Mouse (Mus musculus): ENCODE results near the gene Oasl2. TPM values are rescaled to one million over a fixed set of nuclear protein-coding genes. Genes with fewer than 3 reads are reported as not detected.
A peak's percentile ranks its signal among the peaks of the same experiment; 100 is the strongest.
"Not testable (repeated sequence)": the region's sequence is repeated elsewhere in the genome, so short reads cannot be mapped to it uniquely, and the experiment has no call there.

The Oasl2 gene
- total RNA-seq, 2 experiments from 2014 or later, result 1.0 to 1.5 TPM

DNA sequence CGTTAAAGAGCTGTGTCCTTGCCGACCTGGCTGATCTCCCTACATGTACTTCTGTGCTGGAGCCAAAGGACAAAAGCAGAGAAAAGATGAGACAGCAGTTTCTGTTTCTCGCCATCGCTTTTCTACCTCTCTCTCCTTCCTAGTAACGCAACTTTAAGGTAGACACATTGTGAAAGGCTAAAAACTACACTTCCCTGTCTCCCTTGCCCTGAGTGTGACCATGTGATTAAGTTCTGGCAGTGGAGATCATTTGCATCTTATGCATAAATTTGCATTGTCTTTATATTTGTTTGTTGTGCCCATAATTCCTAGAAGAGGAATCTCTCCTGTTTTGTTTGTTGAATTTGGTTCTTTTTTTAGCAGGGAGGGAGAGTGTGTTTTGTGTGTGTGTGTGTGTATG, 19.1 kb downstream of the Oasl2 start:
- DNase-seq, result no peak

- DNase-seq, result no peak
Measured at GRCm38 (mm10) chr5:114916777-114917176, 20.0 kb downstream of the Oasl2 start.

- DNase-seq, result not testable (repeated sequence)
Measured at GRCm38 (mm10) chr5:114917357-114917756, 20.6 kb downstream of the Oasl2 start.

- no peak for DNase-seq
Measured at GRCm38 (mm10) chr5:114921551-114922365, 25.0 kb downstream of the Oasl2 start.

DNA sequence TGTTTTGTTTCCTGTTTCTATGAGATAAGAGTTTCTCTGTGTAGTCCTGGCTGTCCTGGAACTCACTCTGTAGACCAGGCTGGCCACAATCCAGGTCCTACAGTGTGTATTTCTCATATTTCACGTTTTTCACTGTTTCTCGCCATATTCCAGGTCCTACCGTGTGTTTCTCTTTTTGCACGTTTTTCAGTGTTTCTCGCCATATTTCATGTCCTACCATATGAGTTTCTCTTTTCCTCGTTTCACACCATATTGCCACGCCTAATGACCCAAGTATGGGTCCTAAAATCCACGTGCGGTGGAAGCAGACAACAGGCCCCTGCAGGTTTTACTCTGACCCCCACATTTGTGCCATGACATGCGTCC, 25.6 kb downstream of the Oasl2 start:
- DNase-seq, result no peak

- DNase-seq, result peak; percentile 57
Measured at GRCm38 (mm10) chr5:114922998-114923473, 26.3 kb downstream of the Oasl2 start, which contains the start of gene Oasl1. Oasl1 (plus strand) TSS chr5:114923240.

DNA sequence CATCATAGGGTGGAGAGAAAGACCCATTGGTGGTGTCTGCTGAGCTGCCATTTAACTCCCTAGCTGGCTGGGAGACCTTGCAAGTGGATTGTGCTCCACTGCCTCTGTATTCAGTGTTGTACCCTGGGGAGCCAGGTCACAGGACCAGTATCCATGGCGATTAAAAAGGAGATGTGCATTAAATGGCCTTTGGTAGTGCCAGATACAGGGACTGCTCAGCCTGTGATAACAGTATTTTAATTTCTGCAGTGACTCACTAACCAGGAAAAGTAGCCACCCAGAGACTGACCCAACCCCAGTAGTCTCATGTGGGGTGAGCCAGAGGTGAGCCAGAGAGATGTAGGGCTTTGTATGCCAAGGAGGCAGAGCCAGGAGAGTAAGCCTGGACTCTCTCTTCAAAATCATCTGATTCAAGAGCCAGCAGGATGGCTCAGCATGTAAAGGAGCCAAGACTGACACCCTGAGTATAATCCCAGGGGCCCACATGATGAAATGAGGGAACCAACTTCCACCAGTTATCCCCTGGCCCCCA, 29.5 kb downstream of the Oasl2 start:
- DNase-seq, result no peak

DNA sequence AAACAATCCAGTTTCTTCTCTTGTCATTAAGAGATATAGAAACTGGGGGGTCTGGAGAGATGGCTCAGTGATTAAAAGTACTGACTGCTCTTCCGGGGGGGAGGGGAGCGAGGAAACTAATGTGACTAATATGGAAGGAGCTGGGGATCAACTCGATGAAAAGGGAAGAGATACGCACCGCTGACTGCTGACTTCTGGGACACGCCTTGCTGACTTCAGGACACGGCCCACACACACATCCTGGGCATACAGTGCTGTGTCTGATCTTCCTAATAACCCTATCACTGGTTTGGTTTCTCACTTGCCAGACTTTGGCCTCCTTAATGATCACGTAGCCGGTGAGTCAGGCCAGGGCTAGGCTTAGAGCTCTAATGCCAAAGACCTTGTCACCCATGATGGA, 30.0 kb downstream of the Oasl2 start:
- no peak for DNase-seq

- no peak for DNase-seq
Measured at GRCm38 (mm10) chr5:114931626-114932025, 34.9 kb downstream of the Oasl2 start.

- no peak for DNase-seq
Measured at GRCm38 (mm10) chr5:114933206-114933605, 36.5 kb downstream of the Oasl2 start.

DNA sequence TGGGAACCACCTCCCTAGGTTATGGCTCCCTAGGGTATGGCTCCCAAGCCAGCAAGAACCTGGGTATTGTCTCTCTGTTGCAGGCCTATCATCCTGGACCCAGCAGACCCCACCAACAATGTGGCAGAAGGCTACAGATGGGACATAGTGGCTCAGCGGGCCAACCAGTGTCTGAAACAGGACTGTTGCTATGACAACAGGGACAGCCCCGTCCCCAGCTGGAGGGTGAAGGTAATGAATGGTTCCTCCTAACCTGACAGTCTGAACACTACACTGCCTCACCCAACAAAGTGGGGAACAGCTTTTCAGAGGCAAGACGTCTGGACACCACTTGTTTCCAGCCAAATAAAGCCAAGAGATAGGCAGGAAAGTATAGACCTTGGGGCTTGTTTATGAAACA, 39.1 kb downstream of the Oasl2 start:
- no peak for DNase-seq

- not testable (repeated sequence) for DNase-seq
Measured at GRCm38 (mm10) chr5:114941138-114941537, 44.4 kb downstream of the Oasl2 start.

- DNase-seq, result peak; percentile 79
Measured at GRCm38 (mm10) chr5:114942074-114942765, 45.5 kb downstream of the Oasl2 start, which contains the start of gene 2210016L21Rik. 2210016L21Rik (plus strand) TSS chr5:114942158.

DNA sequence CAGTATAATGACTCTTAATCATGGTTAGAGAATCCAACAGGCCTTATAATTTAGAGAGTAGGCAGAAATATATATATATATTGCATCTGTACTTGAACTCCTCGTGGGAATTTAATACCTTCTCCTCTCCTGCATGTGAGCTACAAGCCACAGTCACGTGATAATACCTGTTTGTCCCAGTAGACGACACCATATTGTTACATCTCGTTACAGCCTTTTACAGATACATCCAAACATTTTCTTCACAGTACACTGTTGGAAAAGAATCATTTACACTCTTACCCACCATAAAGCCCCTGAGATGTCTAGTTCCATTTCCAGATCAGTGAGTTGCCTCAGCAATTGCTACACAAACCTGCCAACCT, 46.0 kb downstream of the Oasl2 start:
- DNase-seq, result no peak

DNA sequence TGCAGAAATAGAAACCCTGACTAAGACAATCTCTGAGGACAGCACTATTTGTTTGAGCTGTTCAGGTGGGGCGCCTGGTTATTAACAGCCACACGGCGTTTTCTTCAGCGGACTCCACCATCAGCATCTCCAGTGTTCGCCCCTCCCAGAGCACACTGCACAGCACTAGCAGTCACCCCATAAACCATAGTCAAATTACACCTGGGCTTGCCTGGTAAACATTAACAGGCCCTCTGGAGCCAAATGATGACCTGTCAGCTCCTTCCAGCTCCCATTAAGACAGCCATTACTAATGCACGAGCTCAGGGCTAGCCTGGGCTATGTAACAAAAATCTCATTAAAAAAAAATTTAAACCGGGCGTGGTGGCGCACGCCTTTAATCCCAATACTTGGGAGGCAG, 48.3 kb downstream of the Oasl2 start:
- no peak for DNase-seq

- DNase-seq, result no peak
Measured at GRCm38 (mm10) chr5:114948891-114949290, 52.2 kb downstream of the Oasl2 start.

- DNase-seq, result no peak
Measured at GRCm38 (mm10) chr5:114949316-114949715, 52.6 kb downstream of the Oasl2 start.

GRCm38 (mm10) chr5:114949812-114950211, 53.1 kb downstream of the Oasl2 start:
- no peak for DNase-seq

- DNase-seq, result no peak
Measured at GRCm38 (mm10) chr5:114950669-114951068, 53.9 kb downstream of the Oasl2 start.

DNA sequence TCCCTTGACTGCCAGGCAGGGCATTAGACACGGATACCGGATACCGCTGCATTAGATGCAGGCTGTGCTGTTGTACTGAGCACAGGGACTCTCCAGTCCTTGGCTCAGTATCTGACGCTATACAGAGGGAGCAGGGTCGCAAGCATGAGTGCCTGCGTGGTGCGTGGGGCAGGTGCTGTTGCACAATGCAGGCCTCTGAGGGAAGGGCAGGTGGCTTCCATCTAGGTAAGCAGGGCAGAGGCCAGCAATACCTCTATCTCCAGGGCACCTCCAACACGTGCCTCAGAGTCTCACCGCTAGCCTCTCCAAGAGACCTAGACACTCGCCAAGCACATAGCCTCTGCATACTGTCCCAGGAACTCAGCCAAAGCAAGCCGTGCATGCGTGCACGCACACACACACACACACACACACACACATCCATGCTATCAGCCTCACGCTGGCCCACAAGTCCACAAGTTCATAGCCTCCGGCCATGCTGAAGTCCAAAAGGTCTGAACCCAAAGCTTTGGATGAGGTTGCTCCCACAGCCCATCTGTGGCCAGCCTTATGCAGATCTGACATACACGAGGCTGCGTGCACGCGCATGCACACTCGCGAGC, 54.6 kb downstream of the Oasl2 start:
- no peak for DNase-seq

GRCm38 (mm10) chr5:114953326-114953725, 56.6 kb downstream of the Oasl2 start:
- DNase-seq, result no peak

GRCm38 (mm10) chr5:114958069-114958468, 61.3 kb downstream of the Oasl2 start:
- DNase-seq, result no peak
